Mouse (Mus musculus) liver (tissue): ENCODE measurements at regions not wholly inside any gene's neighbourhood (a gene's known extent, or its start where the extent isn't known, plus 50 kb on each side); places are given as distances from the start of the nearest gene placed in this dataset.

ENCODE experiments used
- DNase-seq: peaks from one replicate; pipeline ENCODE4 v3.0.0-alpha.2; 2020; ENCODE audit warnings: mixed read lengths

DNA sequence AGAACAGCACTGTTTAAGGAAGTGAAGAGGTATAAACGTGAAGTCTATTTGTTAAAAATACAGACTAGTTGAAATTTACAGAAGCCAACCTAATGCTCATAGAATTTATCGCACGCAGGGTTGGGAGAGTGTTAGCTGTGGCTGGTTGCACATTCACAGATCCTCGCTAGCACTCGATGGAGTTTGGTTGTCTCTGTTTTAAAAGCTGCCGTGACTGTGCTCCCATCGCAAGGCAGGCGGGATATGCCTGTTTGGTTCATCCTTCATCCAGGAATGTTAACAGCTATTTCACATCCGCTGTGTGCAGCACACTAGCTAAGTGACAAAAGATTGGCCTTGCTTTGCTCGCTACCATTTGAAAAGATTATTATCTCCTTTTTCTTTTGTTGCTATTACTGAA, 162.9 kb upstream of the Nr4a3 start:
- DNase-seq: no peak

DNA sequence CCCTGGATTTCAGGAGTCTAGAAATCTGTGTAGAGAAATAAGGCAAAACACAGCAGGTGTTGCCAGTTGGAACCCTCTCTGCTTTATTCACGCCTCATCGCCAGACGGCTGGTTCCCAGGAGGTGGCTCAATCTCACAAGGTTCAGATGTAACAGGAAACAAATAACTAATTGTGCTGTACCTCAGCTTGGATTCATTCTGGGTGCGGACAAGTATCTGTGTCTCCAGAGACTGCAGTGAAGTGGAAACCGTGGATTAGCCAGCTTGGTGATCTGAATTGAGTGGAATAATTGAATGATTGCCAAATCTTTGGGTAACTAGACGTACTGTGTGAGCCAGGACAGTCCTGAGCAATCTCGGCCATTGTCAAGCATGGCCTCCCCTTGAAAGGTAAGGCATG, 145.4 kb upstream of the Nr4a3 start:
- DNase-seq: no peak

DNA sequence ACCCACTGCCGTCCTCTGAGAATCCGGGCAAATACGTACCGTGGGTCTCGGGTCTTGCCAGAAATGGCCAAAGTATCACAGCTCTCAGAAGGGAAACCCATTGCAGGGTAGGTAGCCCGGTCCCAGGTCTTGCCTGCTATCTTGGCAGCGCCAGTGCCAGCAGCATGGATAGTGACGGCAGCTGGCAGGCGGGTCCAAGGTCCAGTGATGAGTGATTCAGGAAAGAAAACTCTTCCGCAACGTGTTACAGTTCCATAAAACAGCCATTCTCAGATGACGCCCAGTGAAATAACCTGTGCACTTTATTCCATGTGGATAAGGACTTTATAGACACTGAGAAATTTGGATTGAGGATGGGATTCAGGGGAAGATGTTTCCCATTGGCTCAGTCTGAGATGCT, 142.2 kb upstream of the Nr4a3 start:
- no peak for DNase-seq

DNA sequence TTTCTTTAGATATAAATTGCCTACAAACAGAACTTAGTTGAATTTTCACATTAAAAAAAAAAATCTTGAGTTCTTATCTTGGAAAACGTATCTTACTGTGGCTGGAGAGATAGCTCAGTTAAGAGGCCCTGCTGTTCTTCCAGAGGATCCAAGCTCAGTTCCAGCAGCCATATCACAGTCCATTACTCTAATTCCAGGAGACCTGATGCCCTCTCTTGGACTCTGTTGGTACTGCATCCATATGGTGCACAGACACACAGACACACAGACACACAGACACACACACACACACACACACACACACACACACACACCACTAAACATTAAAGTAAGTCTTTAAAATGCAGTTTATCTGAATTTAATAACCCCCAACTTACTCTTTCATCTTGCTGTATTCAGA, 132.7 kb upstream of the Nr4a3 start:
- DNase-seq: no peak

DNA sequence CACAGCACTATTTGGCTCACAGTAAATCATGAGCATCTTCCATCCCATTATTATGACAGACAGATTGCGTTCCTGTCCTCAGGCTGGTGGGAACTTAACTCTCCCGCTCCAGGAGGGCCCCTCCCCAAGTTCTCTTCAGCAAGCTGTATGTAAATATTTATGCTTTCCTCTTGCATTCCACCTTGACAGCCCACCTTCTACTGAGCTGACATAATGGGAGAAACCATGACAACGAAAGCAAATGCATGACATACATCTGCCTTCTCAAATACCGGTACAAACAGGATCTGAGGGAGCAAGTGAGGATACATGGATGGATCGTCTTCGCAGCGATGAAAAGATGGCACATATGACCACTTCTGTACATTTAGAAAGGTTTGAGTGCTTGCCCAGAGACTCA, 125.4 kb upstream of the Nr4a3 start:
- no peak for DNase-seq

DNA sequence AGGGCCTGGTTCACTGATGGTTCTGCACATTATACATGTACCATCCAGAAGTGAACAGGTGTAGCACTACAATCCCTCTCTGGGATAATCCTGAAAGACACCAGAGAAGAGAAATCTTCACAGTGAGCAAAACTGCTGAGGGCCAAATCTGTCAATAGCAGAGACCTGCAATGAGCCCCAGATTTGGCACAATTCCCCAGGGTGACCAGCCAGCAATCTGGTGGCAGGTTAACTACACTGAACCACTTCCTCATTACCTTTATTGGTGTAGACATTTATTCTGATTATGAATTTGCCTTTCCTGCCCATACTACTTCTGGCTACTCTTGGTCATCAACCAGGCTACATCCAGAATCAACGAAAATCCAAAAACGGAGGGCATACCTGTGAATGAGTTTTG, 113.5 kb upstream of the Nr4a3 start:
- DNase-seq: no peak

DNA sequence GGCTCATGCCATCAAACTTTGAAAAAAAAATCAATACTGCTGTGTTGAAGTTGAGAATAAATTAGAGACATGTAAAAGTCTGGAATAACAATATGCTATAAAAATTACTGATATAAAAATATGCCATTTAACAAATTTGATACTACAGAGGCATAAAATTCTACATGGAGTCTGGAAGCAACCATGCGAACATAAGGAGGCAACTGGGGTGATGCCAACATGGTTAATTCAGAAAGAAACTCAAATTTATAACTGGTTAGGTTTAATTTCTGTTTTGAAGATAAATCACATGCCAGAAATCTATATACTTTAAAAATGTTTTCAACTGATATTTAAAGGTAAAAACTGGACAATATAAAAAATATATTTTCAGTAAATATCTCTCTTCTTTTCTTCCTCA, 111.4 kb upstream of the Nr4a3 start:
- DNase-seq: no peak

DNA sequence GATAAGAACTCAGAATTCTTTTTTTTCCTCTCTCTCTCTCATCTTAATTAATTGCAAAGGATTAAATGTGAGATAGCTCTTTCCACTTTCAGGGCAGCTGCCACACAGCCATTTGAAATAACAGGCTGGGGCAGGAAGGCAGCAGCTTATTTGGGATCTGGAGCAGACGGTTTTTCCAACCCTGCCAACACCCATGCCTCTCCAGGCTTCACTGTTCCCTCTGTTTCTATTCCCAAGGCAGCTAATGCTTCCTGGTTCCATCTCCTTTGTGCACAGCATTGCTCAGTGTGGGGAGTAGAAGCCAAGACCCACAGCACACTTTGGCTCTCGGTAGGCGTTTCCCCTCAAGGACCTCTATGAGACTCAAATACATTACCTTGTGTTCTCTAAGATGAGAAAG, 109.4 kb upstream of the Nr4a3 start:
- DNase-seq: no peak

DNA sequence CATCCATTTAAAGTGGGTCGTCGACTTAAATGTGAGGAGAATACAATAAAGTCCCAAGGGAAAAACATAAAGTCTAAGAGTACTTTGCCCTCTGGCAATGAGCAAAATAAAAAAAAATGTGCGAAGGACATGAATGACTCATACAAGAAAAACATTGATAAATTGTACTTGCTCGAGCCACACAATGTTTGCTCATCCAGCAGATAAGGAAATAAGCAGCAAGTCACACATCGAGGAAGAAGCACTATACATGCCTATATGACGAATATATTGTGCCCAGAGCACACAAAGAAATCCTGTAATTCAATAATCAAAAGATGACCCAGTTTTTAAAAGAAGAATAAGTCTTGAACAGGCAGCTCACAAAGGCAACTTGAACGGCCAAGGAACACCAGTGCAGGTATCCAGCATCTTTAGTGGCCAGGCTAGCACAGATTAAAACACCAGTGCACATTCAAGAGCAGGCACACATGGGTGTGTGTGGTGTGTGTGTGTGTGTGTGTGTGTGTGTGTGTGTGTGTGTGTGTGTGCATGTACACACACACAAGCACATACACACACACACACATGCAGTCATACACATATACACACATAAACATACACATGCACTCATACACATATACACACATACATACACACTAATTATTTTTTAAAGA, 108.4 kb upstream of the Nr4a3 start:
- no peak for DNase-seq

DNA sequence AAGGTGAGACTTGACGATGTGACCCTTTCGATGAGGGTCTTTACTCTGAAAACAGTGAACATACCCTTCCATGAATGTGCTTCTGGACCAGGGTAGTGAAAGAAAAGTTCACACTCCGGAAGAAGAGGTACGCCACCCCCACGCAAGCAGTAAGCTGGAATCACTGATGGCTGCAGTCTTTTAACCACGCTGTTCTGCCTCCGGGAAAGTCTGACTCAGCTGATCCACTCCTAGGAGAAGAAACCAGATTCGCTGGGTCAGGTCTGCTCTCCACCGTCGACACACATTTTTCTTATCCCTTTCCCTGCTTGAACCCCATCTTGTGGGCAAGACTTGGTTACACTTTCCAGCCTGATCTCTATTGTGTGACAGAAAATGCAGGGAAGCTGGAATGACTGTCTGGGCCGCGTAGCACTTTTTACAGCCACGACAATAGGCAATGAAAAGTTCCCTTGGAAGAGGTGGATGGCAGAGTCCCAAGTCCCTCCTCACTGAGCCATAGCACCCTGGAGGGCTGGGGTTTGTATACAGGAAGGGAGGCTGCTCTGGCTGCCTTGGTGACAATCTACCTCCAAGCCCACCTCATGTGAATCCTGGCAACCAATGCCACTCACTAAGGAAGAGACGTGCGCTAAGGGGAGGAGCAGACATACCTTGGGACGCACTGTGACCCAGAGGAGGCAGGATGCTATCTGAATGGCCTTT, 96.9 kb upstream of the Nr4a3 start:
- DNase-seq: no peak

DNA sequence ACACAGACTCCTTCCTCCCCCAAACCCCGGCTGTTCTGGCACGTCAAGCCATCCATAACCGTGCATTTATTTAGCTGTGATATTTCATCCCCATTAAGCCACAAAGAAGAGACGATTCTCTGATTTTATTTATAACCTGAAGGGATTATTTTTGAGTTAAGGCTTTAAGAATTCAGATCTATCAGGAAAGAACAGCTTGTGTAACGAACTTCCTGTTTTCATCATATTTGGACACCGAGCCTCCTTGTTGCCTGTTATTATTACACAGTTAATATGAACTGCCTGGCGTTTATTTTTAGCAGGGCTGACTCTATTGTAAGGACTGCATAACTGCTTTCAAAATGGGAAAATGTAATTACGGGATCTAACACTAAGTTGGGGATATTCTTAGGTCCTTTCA, 96.2 kb upstream of the Nr4a3 start:
- no peak for DNase-seq

DNA sequence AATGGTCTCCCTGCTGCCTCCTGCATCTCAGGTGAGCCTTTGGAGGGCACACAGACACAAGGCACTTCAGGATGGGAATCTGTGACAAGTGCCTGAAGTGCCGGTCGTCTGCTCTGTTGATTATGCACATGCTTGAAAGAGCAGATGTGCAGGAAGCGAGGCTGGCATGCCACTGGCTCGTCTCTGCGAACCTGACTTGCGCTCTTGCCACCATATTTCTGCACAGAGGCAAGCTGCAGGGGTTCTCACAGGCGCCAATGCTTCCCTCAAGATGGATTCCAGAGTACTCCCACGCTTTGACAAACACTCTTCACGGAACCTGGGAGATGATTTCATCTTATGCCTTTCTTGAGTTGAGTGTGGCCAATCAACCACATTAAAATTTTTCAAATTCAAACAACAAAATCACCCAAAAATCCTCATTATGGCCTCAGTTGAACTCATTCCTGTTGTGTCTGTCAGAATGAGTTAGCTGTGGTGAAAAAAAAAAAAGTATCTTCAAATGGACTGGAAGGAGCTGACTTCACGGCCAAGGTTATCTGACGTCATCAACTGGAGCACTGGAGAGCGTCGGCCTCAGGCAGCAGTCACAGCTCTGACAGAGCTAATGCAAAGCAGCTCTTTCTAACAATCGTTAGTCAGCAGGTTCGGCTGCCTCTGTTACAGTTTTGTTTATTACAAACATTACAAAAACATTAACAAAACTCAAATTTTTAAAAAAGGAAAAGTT, 90.2 kb upstream of the Nr4a3 start:
- no peak for DNase-seq

DNA sequence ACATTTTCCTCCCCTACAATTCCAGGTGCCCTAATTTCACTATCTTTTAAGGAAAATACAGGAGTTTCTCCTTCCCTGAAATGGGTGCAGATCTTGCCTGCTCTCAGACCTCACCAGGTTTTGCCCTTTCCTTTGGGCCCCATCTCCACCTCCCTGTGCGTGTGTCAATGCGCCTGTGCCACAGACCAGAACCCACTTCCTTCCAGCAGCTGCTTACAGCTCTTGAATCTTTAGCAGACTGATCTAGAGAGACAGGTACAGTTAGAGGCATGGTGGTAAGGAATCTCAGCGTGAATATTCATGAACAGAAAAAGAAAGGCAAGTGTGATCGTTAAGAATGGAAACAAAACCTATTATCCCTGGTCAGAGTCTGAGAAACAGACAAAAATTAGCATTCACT, 80.3 kb upstream of the Nr4a3 start:
- DNase-seq: no peak

DNA sequence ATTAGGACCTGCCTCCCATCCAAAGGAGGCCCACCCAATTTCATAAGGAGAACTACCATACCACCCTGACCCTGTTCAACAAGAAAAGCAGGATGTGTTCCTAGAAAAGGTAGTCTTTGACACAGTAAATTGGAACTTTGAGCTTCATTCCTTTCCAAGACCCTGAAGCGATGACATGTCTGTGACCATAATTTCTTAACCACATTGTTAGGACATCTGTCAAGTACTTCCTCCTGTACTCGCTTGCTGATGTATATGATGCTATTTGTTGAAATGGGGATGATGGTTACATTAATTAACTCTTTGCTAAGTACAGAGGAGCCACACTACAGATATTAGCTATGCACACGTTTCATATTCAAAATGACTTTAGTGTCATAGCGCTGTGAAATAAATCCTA, 73.1 kb upstream of the Nr4a3 start:
- DNase-seq: no peak

DNA sequence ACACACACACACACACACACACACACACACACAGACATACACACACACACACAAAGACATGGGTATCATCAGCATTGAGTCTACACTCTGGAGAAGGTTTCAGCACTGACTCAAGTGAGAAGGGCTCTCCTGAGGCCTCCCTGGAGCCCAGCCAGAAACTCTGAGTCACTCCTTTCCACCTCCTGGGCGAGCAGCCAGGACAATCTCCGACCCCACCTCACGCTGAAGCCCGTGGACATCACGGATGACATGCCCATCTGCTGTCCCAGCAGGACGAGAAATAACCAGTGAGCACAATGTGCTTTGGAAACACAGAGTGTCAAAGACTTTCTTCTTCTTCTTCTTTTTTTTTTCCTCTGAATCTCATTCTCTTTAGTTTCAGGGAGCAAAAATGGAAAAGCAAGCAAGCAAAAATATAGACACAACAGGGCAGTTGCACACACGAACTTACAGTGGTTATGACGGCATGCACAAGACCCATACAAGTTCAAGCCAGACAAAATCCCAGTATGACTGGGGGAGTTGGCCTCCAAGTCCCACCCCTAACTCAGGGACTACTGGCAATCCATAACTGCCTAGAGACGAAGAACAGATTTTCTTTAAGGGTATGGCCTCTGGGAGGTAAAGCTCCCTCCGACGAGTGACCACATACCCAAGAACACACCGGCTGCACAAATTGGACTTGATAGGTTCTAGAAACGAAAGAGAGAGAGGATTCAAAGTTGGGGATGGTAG, 65.2 kb upstream of the Nr4a3 start:
- DNase-seq: peak; percentile 26
